Mouse (Mus musculus) inflammation-experienced regulatory T-cells, adult 16 weeks (primary cell): Measurements from ENCODE around the gene Galnt7. TPM values are rescaled to one million over a fixed set of nuclear protein-coding genes. Genes with fewer than 3 reads are reported as not detected.

Experiments
- polyA plus RNA-seq: library from polyadenylated mRNA; unstranded; fragments of 100-300 nt; shearing (Covaris generic); gene quantifications from one replicate; pipeline ENCODE4 v1.2.1, GENCODE M21; 2017

Gene Galnt7
- 46.9 TPM for polyA plus RNA-seq

GRCm38 (mm10) chr8:57652456-57653055, at the start of gene Galnt7:
Gene Galnt7 (minus strand): TSS chr8:57653032.

GRCm38 (mm10) chr8:57511316-57512118, 141.3 kb downstream of the Galnt7 start, which contains the start of gene Hmgb2:
Gene Hmgb2 (plus strand): TSS chr8:57511907.

GRCm38 (mm10) chr8:57487441-57488155, 165.2 kb downstream of the Galnt7 start, which contains the start of gene Sap30:
Gene Sap30 (minus strand): TSS chr8:57487860.

Other genes with a start within 250 kb of the Galnt7 start
- not detected for gene Scrg1, start 197.1 kb downstream of the Galnt7 start, polyA plus RNA-seq
- 1.2 TPM for gene Sap30, start 165.2 kb downstream of the Galnt7 start, polyA plus RNA-seq
- gene Hmgb2, start 141.1 kb downstream of the Galnt7 start, polyA plus RNA-seq = 141 TPM